Mouse (Mus musculus) hematopoietic stem cell, adult 5-6 weeks (primary cell): ENCODE data around the gene Dennd5a. TPM values are rescaled to one million over a fixed set of nuclear protein-coding genes. Genes with fewer than 3 reads are reported as not detected.
A peak's percentile ranks its signal among the peaks of the same experiment; 100 is the strongest.

Experiments
- ATAC-seq, 2 experiments: fragments of 125-278 bp in 1 of 2; replicated peaks in 1 of 2; 2 replicates each; pipeline ENCODE4 v1.8.0; 2016 to 2017; ENCODE audit warnings: inconsistent platforms in 2 of 2, mild to moderate bottlenecking in 2 of 2, moderate number of reproducible peaks in 2 of 2, low read depth in 1 of 2, moderate TSS enrichment in 1 of 2; ENCODE audit not compliant: low FRiP score in 2 of 2, poor library complexity in 2 of 2, severe bottlenecking in 2 of 2, insufficient read depth in 1 of 2, low TSS enrichment in 1 of 2
- total RNA-seq: library from RNA; stranded (forward); fragments of 172-1452, 232-1000 nt; gene quantifications from 2 replicates; pipeline ENCODE4 v1.2.3, GENCODE M21; 2017

The Dennd5a gene
- total RNA-seq, 1 experiment from 2014 or later, result 90.5 TPM

GRCm38 (mm10) chr7:109865370-109866229 lies 94.7 kb downstream of the Dennd5a start, which contains the start of gene Scube2:
Scube2 (minus strand) TSS chr7:109865679.
- ATAC-seq, result no peak

GRCm38 (mm10) chr7:109863561-109863960 lies 96.7 kb downstream of the Dennd5a start:
- ATAC-seq, result peak; percentile 69 to 78

GRCm38 (mm10) chr7:109860162-109860561 lies 100.1 kb downstream of the Dennd5a start:
- ATAC-seq, result no peak

GRCm38 (mm10) chr7:109859354-109859753 lies 100.9 kb downstream of the Dennd5a start:
- no peak for ATAC-seq

GRCm38 (mm10) chr7:109852752-109853212 lies 107.5 kb downstream of the Dennd5a start:
- ATAC-seq, result no peak

GRCm38 (mm10) chr7:109852017-109852416 lies 108.3 kb downstream of the Dennd5a start:
- ATAC-seq, result no peak

GRCm38 (mm10) chr7:109850531-109850930 lies 109.7 kb downstream of the Dennd5a start:
- ATAC-seq, result no peak

GRCm38 (mm10) chr7:109849750-109850434 lies 110.4 kb downstream of the Dennd5a start:
- no peak for ATAC-seq

- no peak for ATAC-seq
Observed at GRCm38 (mm10) chr7:109848867-109849733, 111.2 kb downstream of the Dennd5a start.

- no peak for ATAC-seq
Observed at GRCm38 (mm10) chr7:109844100-109844499, 116.2 kb downstream of the Dennd5a start.

Other genes with a start within 250 kb of the Dennd5a start
- gene BC051019, start 236.6 kb downstream of the Dennd5a start, total RNA-seq, result not detected in 2 replicates
- not detected in 2 replicates for gene Ascl3, start 228.7 kb downstream of the Dennd5a start, total RNA-seq
- gene Tmem9b, start 207.6 kb downstream of the Dennd5a start, total RNA-seq, result 16.5 and 18.5 TPM in 2 replicates
- gene Nrip3, start 178.4 kb downstream of the Dennd5a start, total RNA-seq, result not detected in 2 replicates
- gene Scube2, start 94.8 kb downstream of the Dennd5a start, total RNA-seq, result not detected in 2 replicates
- 37.3 and 39.4 TPM in 2 replicates for gene Tmem41b, start 26.5 kb upstream of the Dennd5a start, total RNA-seq
- gene Ipo7, start 57.8 kb upstream of the Dennd5a start, total RNA-seq, result 205 and 310 TPM in 2 replicates
- 31.5 and 44.9 TPM in 2 replicates for gene Zfp143, start 100.7 kb upstream of the Dennd5a start, total RNA-seq
- gene Wee1, start 161.6 kb upstream of the Dennd5a start, total RNA-seq, result 47.8 and 53.8 TPM in 2 replicates